Mouse (Mus musculus) myocyte (in vitro differentiated cells): Measurements from ENCODE around the gene Hist1h2af. TPM values are rescaled to one million over a fixed set of nuclear protein-coding genes. Genes with fewer than 3 reads are reported as not detected.
A peak's percentile ranks its signal among the peaks of the same experiment; 100 is the strongest.

Experiments used
- H3K27me3 ChIP-seq: one replicate; pipeline ENCODE4 v1.6.1; 2011; ENCODE audit not compliant: control insufficient read depth, insufficient read depth, insufficient read length
- H3K36me3 ChIP-seq: one replicate; pipeline ENCODE4 v1.6.1; 2011; ENCODE audit not compliant: control insufficient read depth, insufficient read depth
- H3K4me2 ChIP-seq: one replicate; pipeline ENCODE4 v1.6.1; 2011; ENCODE audit warnings: low read depth, control low read depth
- H3K4me3 ChIP-seq: one replicate; pipeline ENCODE4 v1.5.1; 2011; ENCODE audit warnings: mild to moderate bottlenecking, control low read depth, moderate library complexity
- H3K79me2 ChIP-seq: one replicate; pipeline ENCODE4 v1.6.1; 2011; ENCODE audit not compliant: control insufficient read depth, insufficient read depth
- H3ac ChIP-seq: one replicate; pipeline ENCODE4 v1.6.1; 2011; ENCODE audit not compliant: control insufficient read depth, insufficient read length
- CEBPB ChIP-seq: IDR thresholded peaks from 2 replicates; pipeline ENCODE4 v1.6.1; 2011; ENCODE audit warnings: mild to moderate bottlenecking, moderate library complexity; ENCODE audit not compliant: poor library complexity, insufficient read depth, severe bottlenecking
- E2F4 ChIP-seq: IDR thresholded peaks from one replicate; pipeline ENCODE4 v1.6.1; 2011; ENCODE audit warnings: mild to moderate bottlenecking, control low read depth, moderate library complexity; ENCODE audit not compliant: insufficient read depth
- MAX ChIP-seq: IDR thresholded peaks from one replicate; pipeline ENCODE4 v1.6.1; 2011; ENCODE audit warnings: low read depth, mild to moderate bottlenecking, control low read depth
- MYOD1 ChIP-seq, 3 experiments: IDR thresholded peaks; one replicate each; pipeline ENCODE4 v1.6.1; 2011; ENCODE audit warnings: control low read depth in 2 of 3, low read depth in 2 of 3, mild to moderate bottlenecking in 2 of 3, moderate library complexity in 1 of 3; ENCODE audit not compliant: insufficient read length in 2 of 3, control insufficient read depth in 1 of 3
- MYOG ChIP-seq, 3 experiments: IDR thresholded peaks; one replicate each; pipeline ENCODE4 v1.6.1; 2011; ENCODE audit warnings: control low read depth in 2 of 3, low read depth in 2 of 3, mild to moderate bottlenecking in 2 of 3; ENCODE audit not compliant: insufficient read length in 2 of 3, control insufficient read depth in 1 of 3, insufficient read depth in 1 of 3
- POLR2A ChIP-seq: IDR thresholded peaks from one replicate; pipeline ENCODE4 v1.6.1; 2011; ENCODE audit warnings: low read depth, mild to moderate bottlenecking, control low read depth, moderate library complexity; ENCODE audit not compliant: insufficient read length
- POLR2AphosphoS2 ChIP-seq: IDR thresholded peaks from one replicate; pipeline ENCODE4 v1.6.1; 2011; ENCODE audit warnings: low read depth, control low read depth; ENCODE audit not compliant: insufficient read length
- REST ChIP-seq: IDR thresholded peaks from one replicate; pipeline ENCODE4 v1.6.1; 2011; ENCODE audit warnings: mild to moderate bottlenecking, control low read depth, moderate library complexity; ENCODE audit not compliant: insufficient read depth, insufficient read length
- SRF ChIP-seq: IDR thresholded peaks from one replicate; pipeline ENCODE4 v1.6.1; 2011; ENCODE audit warnings: low read depth; ENCODE audit not compliant: control insufficient read depth, insufficient read length
- TCF12 ChIP-seq: IDR thresholded peaks from one replicate; pipeline ENCODE4 v1.6.1; 2011; ENCODE audit warnings: mild to moderate bottlenecking, control low read depth; ENCODE audit not compliant: poor library complexity, insufficient read depth, severe bottlenecking
- TCF3 ChIP-seq: IDR thresholded peaks from one replicate; pipeline ENCODE4 v1.6.1; 2011; ENCODE audit warnings: low read depth, control low read depth; ENCODE audit not compliant: insufficient read length
- USF1 ChIP-seq: IDR thresholded peaks from one replicate; pipeline ENCODE4 v1.6.1; 2011; ENCODE audit warnings: low read depth, mild to moderate bottlenecking, control low read depth, moderate library complexity
- polyA plus RNA-seq: library from polyadenylated mRNA; unstranded; fragments of >200 nt; fragmentation: generic; extraction: Trizol; gene quantifications from one replicate; pipeline ENCODE4 v1.2.1, GENCODE M21; 2012; ENCODE audit warnings: missing spikeins

Gene Hist1h2af
- polyA plus RNA-seq, 1 experiment, result 24.4 TPM

DNA sequence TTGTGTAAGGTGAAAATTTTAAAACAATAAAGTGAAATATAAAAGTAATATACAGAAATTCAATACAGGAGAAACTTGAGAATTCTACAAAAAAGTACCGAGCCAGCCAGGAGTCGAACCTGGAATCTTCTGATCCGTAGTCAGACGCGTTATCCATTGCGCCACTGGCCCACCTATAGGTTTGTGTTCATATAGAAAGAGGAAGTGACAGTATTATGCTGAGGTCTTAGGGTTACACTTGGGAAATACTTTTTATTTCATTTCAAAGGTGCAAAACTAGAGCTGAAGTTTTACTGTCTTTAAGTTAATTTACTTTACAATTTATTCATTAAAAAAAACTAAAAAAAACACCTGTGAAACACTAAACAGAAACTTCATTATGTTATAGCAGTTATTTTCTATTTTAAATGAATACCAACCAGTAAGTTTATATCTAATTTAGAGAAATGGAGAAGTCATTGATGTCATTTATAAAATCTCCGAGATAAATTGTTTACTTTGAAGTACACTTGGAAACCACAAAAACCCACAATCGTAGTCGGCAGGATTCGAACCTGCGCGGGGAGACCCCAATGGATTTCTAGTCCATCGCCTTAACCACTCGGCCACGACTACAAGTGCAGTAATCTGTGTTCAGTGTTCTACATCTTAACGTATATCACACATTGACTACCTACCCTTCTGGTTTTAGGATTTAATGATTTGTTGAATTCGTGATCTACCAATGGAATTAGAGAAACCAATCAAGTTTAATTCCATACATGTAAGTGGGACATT is 33.1 kb upstream of the Hist1h2af start:
- H3K4me2 ChIP-seq, result peak overlapping the region; percentile 3
- no peaks in the 10 kb centered on the region for H3K36me3 ChIP-seq
- H3ac ChIP-seq, result no peak overlapping the region
- no peaks in the 10 kb centered on the region for H3K79me2 ChIP-seq
- no peak for TF ChIP-seq REST
- no peak for TF ChIP-seq CEBPB
- no peak for TF ChIP-seq E2F4
- TF ChIP-seq TCF3, result no peak
- TF ChIP-seq MYOD1 (IDR thresholded peaks at IDR 0.05; ENCODE audit: control insufficient read depth in 1 of 3, insufficient read length in 2 of 3, low read depth in 2 of 3), result no peak
- no peak for TF ChIP-seq MYOG (IDR thresholded peaks at IDR 0.05; ENCODE audit: control insufficient read depth in 1 of 3, insufficient read depth in 1 of 3, insufficient read length in 2 of 3, low read depth in 2 of 3)
- no peak overlapping the region for H3K4me3 ChIP-seq
- H3K27me3 ChIP-seq, result no peaks in the 10 kb centered on the region

DNA sequence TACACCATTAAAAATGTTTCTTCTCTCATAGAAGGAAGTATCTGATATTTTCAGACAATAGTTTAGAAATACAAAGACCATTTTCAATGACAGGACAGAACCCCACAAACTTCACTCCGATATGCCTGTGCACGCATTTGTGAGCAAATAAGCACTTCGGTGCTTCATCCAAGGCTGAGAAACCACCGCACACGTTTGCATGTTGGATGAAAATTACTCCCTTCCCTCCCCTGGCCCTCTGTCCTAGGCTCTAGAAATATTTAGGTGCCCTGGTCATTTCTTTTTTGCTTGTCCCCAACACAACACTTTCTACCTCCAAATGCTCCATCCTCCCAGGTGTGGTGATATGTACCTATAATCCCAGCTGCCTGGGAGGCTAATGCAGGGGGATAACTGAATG is 32.2 kb upstream of the Hist1h2af start:
- no peaks in the 10 kb centered on the region for H3K27me3 ChIP-seq
- H3K79me2 ChIP-seq, result no peaks in the 10 kb centered on the region
- no peak overlapping the region for H3K4me2 ChIP-seq
- H3ac ChIP-seq, result no peak overlapping the region
- TF ChIP-seq MYOD1 (IDR thresholded peaks at IDR 0.05; ENCODE audit: control insufficient read depth in 1 of 3, insufficient read length in 2 of 3, low read depth in 2 of 3) (no peak), MAX (no peak), TCF3 (no peak), SRF (no peak), TCF12 (no peak), USF1 (no peak), MYOG (IDR thresholded peaks at IDR 0.05; ENCODE audit: control insufficient read depth in 1 of 3, insufficient read depth in 1 of 3, insufficient read length in 2 of 3, low read depth in 2 of 3) (no peak), REST (no peak), E2F4 (no peak), POLR2A (no peak)
- H3K4me3 ChIP-seq, result no peak overlapping the region
- no peaks in the 10 kb centered on the region for H3K36me3 ChIP-seq

DNA sequence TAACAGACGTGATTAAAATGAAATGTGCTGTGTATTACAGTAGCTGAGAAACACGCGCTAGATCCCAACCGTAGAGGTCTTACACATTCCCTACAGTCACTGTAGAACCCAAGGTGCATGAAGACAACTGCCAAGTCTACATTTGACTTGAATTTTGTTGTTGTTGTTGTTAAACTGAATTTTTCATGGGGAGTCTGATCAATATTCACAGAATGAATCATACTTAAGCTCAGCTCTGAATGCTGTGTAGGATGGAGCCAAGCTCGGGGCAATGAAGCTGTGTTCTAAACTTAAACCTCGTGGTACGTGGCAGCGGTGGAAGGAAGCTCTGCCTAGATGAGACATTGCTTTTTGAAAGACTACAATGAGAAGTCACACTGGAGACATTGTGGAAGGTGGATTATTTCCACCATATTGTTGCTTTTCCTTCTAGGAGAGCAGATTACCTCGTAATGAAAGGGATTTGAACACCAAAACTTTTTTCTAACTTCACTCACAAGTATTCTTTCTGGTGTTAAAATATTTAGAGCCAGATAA is 31.6 kb upstream of the Hist1h2af start:
- H3K4me3 ChIP-seq, result no peak overlapping the region
- H3K27me3 ChIP-seq, result no peaks in the 10 kb centered on the region
- H3K4me2 ChIP-seq, result peak overlapping the region; percentile 14
- no peaks in the 10 kb centered on the region for H3K36me3 ChIP-seq
- no peak for TF ChIP-seq REST
- no peak for TF ChIP-seq POLR2A
- TF ChIP-seq CEBPB, result no peak
- no peak for TF ChIP-seq TCF12
- TF ChIP-seq E2F4, result no peak
- no peak for TF ChIP-seq POLR2AphosphoS2
- no peak for TF ChIP-seq TCF3
- TF ChIP-seq MAX, result no peak
- no peak overlapping the region for H3ac ChIP-seq
- no peaks in the 10 kb centered on the region for H3K79me2 ChIP-seq

DNA sequence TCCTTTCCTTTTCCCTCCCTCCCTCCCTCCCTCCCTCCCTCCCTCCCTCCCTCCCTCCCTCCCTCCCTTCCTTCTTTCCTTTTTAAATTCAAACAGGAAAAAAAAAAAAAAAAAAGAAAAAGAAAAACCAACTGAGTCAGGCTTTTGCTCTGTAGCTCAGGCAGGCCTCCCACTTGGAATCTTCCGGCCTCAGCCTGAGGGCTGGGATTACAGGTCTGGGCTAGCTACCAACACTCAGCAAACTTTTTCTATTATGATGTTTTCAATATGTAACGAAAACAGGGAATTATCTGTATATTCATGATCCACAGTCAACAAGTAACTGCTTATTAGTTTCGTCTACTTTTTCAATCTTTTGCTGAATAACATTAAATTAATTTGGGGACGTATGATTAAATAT is 30.8 kb upstream of the Hist1h2af start:
- Histone ChIP-seq H3K4me3 (no peak overlapping the region), H3K4me2 (no peak overlapping the region), H3K36me3 (no peaks in the 10 kb centered on the region), H3K27me3 (no peaks in the 10 kb centered on the region), H3ac (no peak overlapping the region), H3K79me2 (no peaks in the 10 kb centered on the region)
- no peak for TF ChIP-seq POLR2A
- TF ChIP-seq REST, result no peak
- no peak for TF ChIP-seq TCF3
- no peak for TF ChIP-seq CEBPB
- TF ChIP-seq MYOD1 (IDR thresholded peaks at IDR 0.05; ENCODE audit: control insufficient read depth in 1 of 3, insufficient read length in 2 of 3, low read depth in 2 of 3), result no peak
- no peak for TF ChIP-seq USF1
- no peak for TF ChIP-seq TCF12
- TF ChIP-seq MYOG (IDR thresholded peaks at IDR 0.05; ENCODE audit: control insufficient read depth in 1 of 3, insufficient read depth in 1 of 3, insufficient read length in 2 of 3, low read depth in 2 of 3), result no peak
- no peak for TF ChIP-seq MAX
- TF ChIP-seq E2F4, result no peak
- TF ChIP-seq POLR2AphosphoS2, result no peak
- TF ChIP-seq SRF, result no peak

DNA sequence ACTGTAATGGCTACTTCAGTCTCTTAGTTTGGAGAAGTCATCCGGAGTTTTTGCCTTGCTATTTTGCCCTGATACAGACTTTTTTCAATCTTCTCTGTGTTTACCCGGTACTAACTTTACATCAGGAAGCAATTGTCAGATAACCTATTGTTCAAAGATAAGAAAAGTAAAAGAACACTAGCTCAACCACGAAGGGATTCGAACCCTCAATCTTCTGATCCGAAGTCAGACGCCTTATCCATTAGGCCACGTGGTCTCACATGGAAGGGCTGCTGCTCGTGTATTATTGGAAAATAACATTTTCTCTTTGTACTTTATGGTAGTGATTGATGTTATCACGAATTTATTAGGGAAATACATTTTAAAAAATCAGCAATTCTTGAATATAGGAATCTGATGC is 29.9 kb upstream of the Hist1h2af start:
- no peaks in the 10 kb centered on the region for H3K79me2 ChIP-seq

More for the DNA sequence above, 29.9 kb upstream of the Hist1h2af start:
- Histone ChIP-seq H3K36me3 (no peaks in the 10 kb centered on the region), H3K4me2 (peak overlapping the region; percentile 37), H3K4me3 (no peak overlapping the region), H3ac (no peak overlapping the region), H3K27me3 (no peaks in the 10 kb centered on the region)
- TF ChIP-seq REST (no peak), USF1 (peak; percentile 93), CEBPB (0 out of 2 replicates have a peak, but pooled peaks have one; percentile 28), POLR2A (no peak), POLR2AphosphoS2 (no peak), MYOD1 (IDR thresholded peaks at IDR 0.05; ENCODE audit: control insufficient read depth in 1 of 3, insufficient read length in 2 of 3, low read depth in 2 of 3) (no peak), MAX (peak; percentile 50), MYOG (IDR thresholded peaks at IDR 0.05; ENCODE audit: control insufficient read depth in 1 of 3, insufficient read depth in 1 of 3, insufficient read length in 2 of 3, low read depth in 2 of 3) (no peak), TCF12 (no peak), E2F4 (no peak)
